Mouse (Mus musculus) CH12.LX (cell line): ENCODE results near the gene Usp35.

Experiments
- BHLHE40 ChIP-seq: IDR thresholded peaks from 2 replicates; pipeline ENCODE4 v1.6.1; 2011; ENCODE audit warnings: mild to moderate bottlenecking, low read depth, low read length, improper control_type of control experiment
- CTCF ChIP-seq, 2 experiments: IDR thresholded peaks in 1 of 2; conservative IDR thresholded peaks in 1 of 2; 2 replicates each; pipeline ENCODE4 v1.5.1; 2011 to 2012; ENCODE audit warnings: low read depth in 2 of 2, low read length in 2 of 2, improper control_type of control experiment in 1 of 2, inconsistent platforms in 1 of 2, mild to moderate bottlenecking in 1 of 2, moderate library complexity in 1 of 2
- ELF1 ChIP-seq: IDR thresholded peaks from 2 replicates; pipeline ENCODE4 v1.6.1; 2014; ENCODE audit warnings: low read depth, mild to moderate bottlenecking, inconsistent platforms, low read length, improper control_type of control experiment
- HCFC1 ChIP-seq: IDR thresholded peaks from 2 replicates; pipeline ENCODE4 v1.6.1; 2012; ENCODE audit warnings: low read depth, mild to moderate bottlenecking, inconsistent platforms, low read length, improper control_type of control experiment
- MAFK ChIP-seq: IDR thresholded peaks from 2 replicates; pipeline ENCODE4 v1.6.1; 2011; ENCODE audit warnings: low read length, improper control_type of control experiment; ENCODE audit not compliant: insufficient replicate concordance
- POLR2AphosphoS2 ChIP-seq: IDR thresholded peaks from 2 replicates; pipeline ENCODE4 v1.6.1; 2011; ENCODE audit warnings: low read depth, low read length, improper control_type of control experiment
- RAD21 ChIP-seq: IDR thresholded peaks from 2 replicates; pipeline ENCODE4 v1.6.1; 2011; ENCODE audit warnings: low read depth, mild to moderate bottlenecking, low read length, improper control_type of control experiment, moderate library complexity
- RCOR1 ChIP-seq: conservative IDR thresholded peaks from 2 replicates; pipeline ENCODE4 v1.6.1; 2012; ENCODE audit warnings: low read depth, mild to moderate bottlenecking, inconsistent platforms, low read length, improper control_type of control experiment
- SIN3A ChIP-seq: IDR thresholded peaks from 2 replicates; pipeline ENCODE4 v1.6.1; 2012; ENCODE audit warnings: low read length, improper control_type of control experiment, inconsistent platforms
- TCF12 ChIP-seq: IDR thresholded peaks from 2 replicates; pipeline ENCODE4 v1.6.1; 2014; ENCODE audit warnings: low read depth, mild to moderate bottlenecking, inconsistent platforms, low read length, improper control_type of control experiment
- UBTF ChIP-seq: IDR thresholded peaks from 2 replicates; pipeline ENCODE4 v1.6.1; 2012; ENCODE audit warnings: low read depth, mild to moderate bottlenecking, inconsistent platforms, low read length, improper control_type of control experiment, moderate library complexity
- USF1 ChIP-seq: IDR thresholded peaks from 2 replicates; pipeline ENCODE4 v1.6.1; 2014; ENCODE audit warnings: low read depth, mild to moderate bottlenecking, inconsistent platforms, low read length, improper control_type of control experiment
- ZC3H11A ChIP-seq: IDR thresholded peaks from 2 replicates; pipeline ENCODE4 v1.6.1; 2012; ENCODE audit warnings: low read depth, mild to moderate bottlenecking, inconsistent platforms, low read length, improper control_type of control experiment
- ZKSCAN1 ChIP-seq: IDR thresholded peaks from 2 replicates; pipeline ENCODE4 v1.6.1; 2012; ENCODE audit warnings: low read depth, inconsistent platforms, low read length, improper control_type of control experiment, borderline replicate concordance

GRCm38 (mm10) chr7:97345229-97345871, 13.5 kb upstream of the Usp35 start:
- no peak for TF ChIP-seq RCOR1
- no peak for TF ChIP-seq BHLHE40
- TF ChIP-seq CTCF (conservative IDR thresholded peaks at IDR 0.05 in 1 of 2, IDR thresholded peaks at IDR 0.05 in 1 of 2; ENCODE audit: low read depth in 2 of 2, low read length in 2 of 2), result no peak
- TF ChIP-seq POLR2AphosphoS2, result no peak
- no peak for TF ChIP-seq USF1
- no peak for TF ChIP-seq TCF12
- TF ChIP-seq ELF1, result no peak
- no peak for TF ChIP-seq ZC3H11A
- TF ChIP-seq UBTF, result no peak
- TF ChIP-seq ZKSCAN1, result no peak
- no peak for TF ChIP-seq MAFK
- no peak for TF ChIP-seq SIN3A
- no peak for TF ChIP-seq RAD21
- no peak for TF ChIP-seq HCFC1
